Mouse (Mus musculus) spleen, adult 18-20 months (tissue): ENCODE data around the gene St6galnac1.
"Not testable (repeated sequence)": the region's sequence is repeated elsewhere in the genome, so short reads cannot be mapped to it uniquely, and the experiment has no call there.

Experiments used
- DNase-seq, 2 experiments: peaks; one replicate each; pipeline ENCODE4 v3.0.0; 2022; ENCODE audit warnings: mixed read lengths in 2 of 2

The St6galnac1 gene

GRCm38 (mm10) chr11:116775407-116775806 is at the start of gene St6galnac1:
Gene St6galnac1 (minus strand): TSS chr11:116775507.
- DNase-seq, result no peak

GRCm38 (mm10) chr11:116823885-116824284 is 48.6 kb upstream of the St6galnac1 start:
- not testable (repeated sequence) for DNase-seq

GRCm38 (mm10) chr11:116823255-116823654 is 47.9 kb upstream of the St6galnac1 start:
- DNase-seq, result no peak

GRCm38 (mm10) chr11:116822626-116823025 is 47.3 kb upstream of the St6galnac1 start:
- no peak for DNase-seq

GRCm38 (mm10) chr11:116822215-116822614 is 46.9 kb upstream of the St6galnac1 start:
- DNase-seq, result no peak

- DNase-seq, result no peak
Measured at GRCm38 (mm10) chr11:116821057-116821940, 46.0 kb upstream of the St6galnac1 start.

- DNase-seq, result no peak
Measured at GRCm38 (mm10) chr11:116819932-116820593, 44.8 kb upstream of the St6galnac1 start.

GRCm38 (mm10) chr11:116818722-116819121 is 43.4 kb upstream of the St6galnac1 start:
- no peak for DNase-seq

- no peak for DNase-seq
Measured at GRCm38 (mm10) chr11:116817567-116817966, 42.3 kb upstream of the St6galnac1 start.

- DNase-seq, result no peak
Measured at GRCm38 (mm10) chr11:116816769-116817168, 41.5 kb upstream of the St6galnac1 start.

GRCm38 (mm10) chr11:116814884-116815415 is 39.6 kb upstream of the St6galnac1 start:
- no peak for DNase-seq

GRCm38 (mm10) chr11:116814076-116814883 is 39.0 kb upstream of the St6galnac1 start:
- peak; percentile 29 to 46 for DNase-seq

GRCm38 (mm10) chr11:116813610-116814009 is 38.3 kb upstream of the St6galnac1 start:
- no peak for DNase-seq

GRCm38 (mm10) chr11:116812793-116813529 is 37.7 kb upstream of the St6galnac1 start:
- no peak for DNase-seq

- DNase-seq, result peak in 1 of 2 experiments; percentile 31
Measured at GRCm38 (mm10) chr11:116810983-116811901, 35.9 kb upstream of the St6galnac1 start.

- DNase-seq, result no peak
Measured at GRCm38 (mm10) chr11:116810528-116810927, 35.2 kb upstream of the St6galnac1 start.

- no peak for DNase-seq
Measured at GRCm38 (mm10) chr11:116809520-116809919, 34.2 kb upstream of the St6galnac1 start.

- DNase-seq, result no peak
Measured at GRCm38 (mm10) chr11:116808811-116809395, 33.6 kb upstream of the St6galnac1 start.

GRCm38 (mm10) chr11:116807938-116808606 is 32.8 kb upstream of the St6galnac1 start:
- peak; percentile 52 to 76 for DNase-seq

GRCm38 (mm10) chr11:116807526-116807925 is 32.2 kb upstream of the St6galnac1 start:
- DNase-seq, result no peak
